Mouse (Mus musculus) mouse embryonic stem cell (cell line): Measurements from ENCODE around the gene Rad51.

Source experiments
- in situ Hi-C, 2 experiments: fragments of 300-500 bp; cut with MboI; formaldehyde crosslinking; loops; 1 replicate in 1 of 2; 3 replicates in 1 of 2; pipeline ENCODE4 v1.14.3; 2019 to 2020; ENCODE audit warnings: low sequenced_read_pairs in 2 of 2, low pct_unique_long_range_greater_than_20kb in 1 of 2, mixed read lengths in 1 of 2; ENCODE audit not compliant: unreplicated experiment in 1 of 2

The Rad51 gene

DNA sequence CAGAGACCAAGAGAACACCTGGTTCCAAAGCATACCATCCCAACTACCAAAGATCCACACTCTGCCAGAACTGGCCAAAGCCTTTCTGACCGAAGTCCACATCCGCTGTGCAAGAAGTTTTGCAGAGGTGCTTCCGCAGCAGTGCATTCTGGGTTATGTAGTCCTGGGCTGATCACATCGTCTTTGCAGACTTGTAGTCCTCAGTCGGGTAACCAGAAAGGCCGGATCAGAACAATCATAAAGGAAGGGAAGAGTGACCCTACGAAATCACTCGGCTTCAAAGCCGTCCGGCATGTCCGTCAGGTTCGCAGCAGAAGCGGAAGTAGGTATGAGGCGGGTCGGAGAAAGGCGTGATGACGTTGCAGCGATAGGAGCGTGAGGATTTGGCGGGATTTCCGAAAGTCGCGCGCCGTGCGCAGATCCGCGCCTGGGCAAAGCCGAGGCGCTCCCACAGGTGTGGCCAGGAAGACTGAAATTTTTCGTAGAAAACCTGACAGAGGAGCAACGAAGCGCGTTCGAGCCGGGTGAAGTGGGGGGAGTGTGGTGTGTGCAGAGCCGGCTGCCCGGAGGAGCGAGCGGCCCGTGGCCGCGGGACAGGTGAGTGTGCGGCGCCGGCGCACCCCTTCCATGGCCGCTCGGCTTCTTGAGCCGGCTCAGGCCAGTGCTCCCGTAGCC is at the start of gene Rad51:
Gene Rad51, plus strand, starts transcription at position 356 of the 675 bp plus-strand sequence.
- in situ Hi-C loops: no loop called here

DNA sequence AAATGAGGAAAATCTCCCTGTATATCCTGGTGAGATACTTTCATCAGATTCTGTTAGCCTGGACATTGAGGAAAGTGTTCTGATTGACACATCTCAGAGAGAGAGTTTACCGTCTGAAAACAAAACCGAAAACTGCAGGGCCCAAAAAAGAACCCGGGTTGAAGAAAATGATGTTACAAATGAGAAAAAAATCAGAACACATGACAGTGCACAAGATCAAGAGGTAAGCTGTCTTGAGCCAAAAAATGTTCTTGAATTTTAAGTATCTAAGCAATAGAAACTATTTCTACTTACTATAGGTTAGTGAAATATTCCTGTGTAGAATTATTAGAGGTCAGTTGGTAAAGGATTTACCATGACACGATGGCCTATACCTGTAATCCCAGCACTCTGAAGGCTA is 40.2 kb upstream of the Rad51 start:
- in situ Hi-C loops: no loop called here

DNA sequence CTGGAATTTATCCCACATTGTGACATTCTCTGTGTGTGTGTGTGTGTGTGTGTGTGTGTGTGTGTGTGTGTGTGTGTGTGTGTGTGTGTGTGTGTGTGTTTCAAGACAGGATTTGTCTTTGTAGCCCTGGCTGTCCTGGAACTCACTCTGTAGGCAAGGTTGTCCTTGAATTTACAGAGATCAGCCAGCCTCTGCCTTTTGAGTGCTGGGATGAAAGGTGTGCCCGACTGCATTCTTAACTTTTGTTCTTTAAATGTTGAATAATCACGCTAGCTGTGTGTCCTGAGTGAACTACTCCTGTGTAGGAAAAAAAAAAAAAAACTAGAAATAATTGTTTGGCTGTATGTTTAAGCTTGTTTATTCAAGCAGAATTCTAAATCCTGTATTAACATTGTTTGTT is 26.4 kb upstream of the Rad51 start:
- in situ Hi-C loops: no loop called here

DNA sequence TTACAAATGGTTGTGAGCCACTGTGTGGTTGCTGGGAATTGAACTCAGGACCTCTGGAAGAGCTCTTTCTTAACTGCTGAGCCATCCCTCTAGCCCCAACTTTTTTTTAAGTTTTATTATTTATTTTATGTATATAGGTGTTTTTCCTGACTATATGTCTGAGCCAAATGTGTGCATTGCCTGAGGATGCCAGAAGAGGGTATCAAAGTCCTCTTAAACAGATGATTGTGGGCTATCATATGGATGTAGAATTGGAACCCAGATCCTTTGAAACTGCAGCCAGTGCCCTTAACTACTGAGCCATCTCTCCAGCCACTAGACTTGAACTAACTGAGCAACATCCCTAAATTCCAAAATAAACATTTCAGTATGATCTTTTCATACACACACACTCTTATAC is 11.0 kb upstream of the Rad51 start:
- in situ Hi-C loops: no loop called here

DNA sequence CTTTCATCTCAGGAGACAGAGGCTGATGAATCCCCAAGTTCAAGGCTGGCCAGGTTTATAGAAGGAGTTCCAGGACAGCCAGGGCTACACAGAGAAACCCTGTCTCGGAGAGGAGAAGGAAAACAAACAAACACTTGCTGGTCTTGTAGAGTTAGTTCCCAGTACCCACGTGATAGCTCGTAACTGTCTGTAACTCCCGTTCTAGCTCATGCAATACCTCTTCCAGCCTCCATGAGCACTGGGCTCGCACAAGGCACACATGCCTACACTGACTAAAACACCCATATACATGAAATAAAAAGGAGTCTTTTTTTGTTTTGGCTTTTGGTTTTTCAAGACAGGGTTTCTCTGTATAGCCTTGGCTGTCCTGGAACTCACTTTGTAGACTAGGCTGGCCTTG is 6.0 kb upstream of the Rad51 start:
- in situ Hi-C loops: no loop called here

DNA sequence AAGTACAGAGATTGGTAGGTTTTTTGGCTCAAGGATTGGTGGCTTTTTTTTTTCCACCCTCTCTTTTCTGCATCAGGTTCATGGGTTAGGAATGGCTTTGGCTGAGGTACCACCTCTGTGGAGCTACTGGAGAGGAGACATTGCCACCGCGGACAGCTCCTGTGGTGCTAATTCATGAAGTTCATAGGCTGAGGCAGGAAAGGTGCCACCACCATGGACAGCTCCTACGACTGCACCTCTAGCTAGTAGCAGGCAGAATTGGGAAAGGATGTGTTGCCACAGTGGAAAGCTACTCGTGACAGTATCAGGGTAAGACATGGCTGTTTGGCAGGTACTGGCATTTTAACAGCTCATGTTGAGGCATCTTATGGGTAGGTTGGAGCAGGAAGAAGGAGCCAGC is 4.0 kb upstream of the Rad51 start:
- in situ Hi-C loops: no loop called here

DNA sequence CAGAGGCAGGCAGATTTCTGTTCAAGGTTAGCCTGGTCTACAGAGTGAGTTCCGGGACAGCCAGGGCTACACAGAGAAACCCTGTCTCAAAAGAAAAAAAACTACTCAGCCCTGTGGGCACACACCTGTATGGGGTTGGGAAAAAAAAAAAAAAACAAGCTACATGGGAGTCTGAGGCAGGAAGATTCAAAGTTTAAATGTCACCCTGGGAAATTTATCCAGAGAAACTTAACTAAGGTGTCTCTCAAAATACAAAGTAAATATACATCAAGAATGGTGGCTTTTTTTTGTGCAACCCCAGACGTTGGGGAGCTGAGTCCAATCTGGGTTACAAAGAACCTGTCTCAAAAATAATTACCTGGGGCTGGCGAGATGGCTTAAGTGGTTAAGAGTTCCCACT is 1.5 kb upstream of the Rad51 start:
- in situ Hi-C loops: no loop called here

DNA sequence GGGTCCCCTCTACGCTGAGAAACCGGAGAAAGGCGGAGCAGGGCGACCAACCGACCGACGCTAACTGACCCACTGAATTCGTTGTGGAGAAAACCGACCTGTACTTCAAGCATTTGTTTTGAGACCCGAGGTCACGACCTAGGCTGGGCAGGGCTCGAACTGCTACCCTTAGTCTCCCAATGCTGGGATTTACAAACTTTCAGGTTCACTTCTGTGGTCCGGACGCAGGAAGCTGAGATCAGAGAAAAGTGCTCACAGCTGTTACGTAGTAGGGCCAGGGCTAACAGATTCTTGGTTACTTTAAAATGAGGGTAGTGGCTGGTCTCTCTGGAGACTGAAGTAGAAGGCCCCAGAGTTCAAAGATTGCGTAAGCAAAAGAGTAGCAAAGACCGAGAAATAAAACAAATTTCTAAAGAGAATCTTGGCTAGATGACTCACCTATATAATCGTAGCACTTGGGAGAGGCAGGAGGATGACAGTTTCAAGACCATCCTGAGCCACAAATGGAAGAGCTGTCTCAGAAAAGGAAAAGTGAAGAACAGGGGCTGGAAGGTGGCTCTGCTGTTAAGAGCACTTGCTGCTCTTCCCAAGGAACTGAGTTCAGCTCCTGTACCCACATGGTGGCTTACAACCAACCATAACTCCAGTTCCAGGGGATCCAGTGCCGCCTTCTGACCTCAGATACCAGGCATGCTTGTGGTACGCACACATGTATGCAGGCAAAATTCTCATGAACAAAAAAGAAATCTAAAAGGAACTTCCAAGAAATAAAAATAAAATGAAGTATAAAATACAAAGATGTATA is 730 bp downstream of the Rad51 start:
- in situ Hi-C loops: no loop called here

DNA sequence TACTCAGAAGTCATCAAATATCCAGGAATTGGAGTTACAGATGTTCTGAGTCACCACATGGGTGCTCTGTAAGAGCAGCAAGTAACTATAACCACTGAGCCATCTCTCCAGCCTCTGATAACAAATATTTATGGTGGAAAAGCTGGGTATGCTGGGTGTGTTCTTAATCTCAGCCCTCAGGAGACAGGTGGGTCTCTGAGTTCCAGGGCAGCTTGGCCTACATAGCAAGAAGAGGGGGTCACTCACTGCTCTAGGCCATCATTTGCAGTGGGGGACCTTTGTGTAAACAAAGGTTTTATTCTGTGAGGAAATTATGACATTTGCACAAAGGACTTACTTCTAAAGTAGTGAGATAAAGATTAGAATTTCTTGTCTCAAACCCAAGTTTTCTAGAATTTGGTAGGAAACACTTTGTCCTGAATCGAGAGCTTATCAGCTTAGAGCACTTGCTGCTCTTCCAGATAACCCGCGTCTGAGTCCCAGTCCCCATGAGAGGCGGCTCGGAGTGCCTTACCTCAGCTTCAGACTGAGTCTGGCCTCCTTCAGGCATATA is 23.8 kb downstream of the Rad51 start:
- in situ Hi-C loops: loop anchor here in 1 of 2 experiments (25.0 kb wide), 1 partner anchor 301 kb away; no protein-coding TSS in a partner anchor

DNA sequence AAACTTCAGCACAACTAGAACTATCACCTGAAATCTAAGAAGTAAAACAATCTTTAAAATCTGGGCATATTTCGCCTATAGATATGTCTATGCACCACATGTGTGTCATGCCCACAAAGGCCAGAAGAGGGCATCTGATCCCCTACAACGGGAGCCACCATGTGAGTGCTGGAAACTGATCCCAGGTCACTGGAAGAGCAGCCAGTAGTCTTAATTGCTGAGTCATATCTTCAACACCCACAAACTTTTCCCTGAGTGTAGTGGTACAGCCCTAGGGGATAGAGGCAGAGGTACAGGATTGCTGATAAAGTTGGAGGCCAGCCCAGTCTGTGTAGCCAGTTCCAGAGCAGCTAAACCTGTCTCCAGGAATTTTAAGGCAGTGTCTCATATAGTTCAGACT is 32.6 kb downstream of the Rad51 start:
- in situ Hi-C loops: loop anchor here in 1 of 2 experiments (25.0 kb wide), 1 partner anchor 292 kb away; no protein-coding TSS in a partner anchor

DNA sequence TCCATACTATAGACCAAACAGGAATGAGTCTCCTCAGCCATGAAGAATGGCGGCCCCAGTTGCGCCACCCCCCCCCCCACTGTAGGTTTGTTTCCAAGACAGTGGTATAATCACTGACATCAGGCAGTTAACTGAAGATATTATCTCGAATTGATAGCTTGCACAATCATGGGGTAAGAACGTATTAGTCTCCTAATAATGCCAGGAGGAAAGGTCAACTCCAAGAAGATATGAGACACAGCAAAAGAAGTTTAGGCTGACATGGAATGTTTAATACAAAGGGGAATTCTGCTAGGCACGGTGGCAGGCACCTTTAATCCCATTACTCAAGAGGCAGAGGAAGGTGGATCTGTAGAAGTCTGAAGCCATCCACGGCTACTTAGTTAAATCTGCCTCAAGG is 33.8 kb downstream of the Rad51 start:
- in situ Hi-C loops: loop anchor here in 1 of 2 experiments (25.0 kb wide), 1 partner anchor 291 kb away; no protein-coding TSS in a partner anchor

DNA sequence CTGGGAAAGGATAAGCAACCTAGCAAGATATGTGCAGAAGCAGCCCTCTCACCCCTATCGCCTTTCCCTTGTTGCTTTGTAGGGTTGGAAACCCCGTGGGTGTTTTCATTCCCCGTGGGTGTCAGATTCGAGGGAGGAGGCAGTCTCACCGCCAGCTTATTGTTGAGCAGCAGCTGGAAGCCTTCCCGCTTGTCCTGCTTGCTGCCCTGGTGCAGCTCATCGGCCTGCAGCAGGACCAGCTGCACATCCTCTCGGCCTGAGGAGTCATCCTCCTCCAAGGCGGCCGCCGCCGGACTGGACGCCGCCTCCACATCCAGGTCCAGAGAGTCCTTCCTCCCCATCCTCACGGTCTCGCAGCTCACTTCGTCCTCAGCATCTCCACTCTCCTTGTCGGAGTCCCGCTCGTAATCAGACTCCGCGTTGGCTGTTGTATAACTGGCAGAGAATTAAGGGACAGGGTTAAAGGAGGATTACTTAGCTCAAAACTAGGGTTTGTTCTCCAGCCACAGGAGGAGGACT is 34.6 kb downstream of the Rad51 start:
- in situ Hi-C loops: loop anchor here in 1 of 2 experiments (25.0 kb wide), 1 partner anchor 290 kb away; no protein-coding TSS in a partner anchor

DNA sequence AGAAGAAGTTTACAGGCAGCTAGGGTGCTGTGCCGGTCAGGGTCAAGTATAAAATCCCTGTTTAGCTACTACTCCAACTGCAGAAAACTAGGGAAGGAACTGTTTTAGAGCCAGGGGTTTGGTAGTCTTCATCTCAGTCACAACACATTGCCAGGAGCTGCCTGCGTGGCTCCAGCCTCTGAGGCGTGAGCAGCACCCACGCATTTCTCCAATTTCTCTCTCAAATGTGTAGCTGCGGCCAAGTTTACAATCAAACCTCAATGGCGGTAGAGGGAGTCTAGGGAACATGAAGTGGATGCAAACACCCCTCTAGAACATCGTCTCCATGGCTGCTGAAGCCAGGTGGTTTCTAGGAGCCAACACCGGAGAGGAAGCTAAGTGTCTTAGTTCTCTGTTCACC is 35.2 kb downstream of the Rad51 start:
- in situ Hi-C loops: loop anchor here in 1 of 2 experiments (25.0 kb wide), 1 partner anchor 290 kb away; no protein-coding TSS in a partner anchor

DNA sequence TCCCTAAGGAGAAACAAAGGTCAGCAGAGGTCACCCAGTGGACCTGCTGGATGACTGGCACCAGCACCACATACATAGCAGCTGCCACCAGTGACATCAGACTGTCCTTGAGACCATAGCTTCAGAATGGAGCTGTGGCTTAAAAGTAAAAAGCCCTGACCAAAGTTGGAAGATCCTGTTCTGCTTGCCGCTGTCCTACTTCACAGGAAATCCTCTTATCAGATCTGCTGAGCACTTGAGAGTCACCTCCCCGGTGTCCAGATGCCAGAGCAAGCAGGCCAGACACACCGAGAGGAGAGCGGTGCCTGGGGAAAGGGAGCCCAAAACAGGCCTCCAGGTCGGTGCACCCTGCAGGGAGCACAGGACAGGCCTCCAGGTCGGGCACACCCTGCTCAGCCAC is 39.7 kb downstream of the Rad51 start:
- in situ Hi-C loops: no loop called here

DNA sequence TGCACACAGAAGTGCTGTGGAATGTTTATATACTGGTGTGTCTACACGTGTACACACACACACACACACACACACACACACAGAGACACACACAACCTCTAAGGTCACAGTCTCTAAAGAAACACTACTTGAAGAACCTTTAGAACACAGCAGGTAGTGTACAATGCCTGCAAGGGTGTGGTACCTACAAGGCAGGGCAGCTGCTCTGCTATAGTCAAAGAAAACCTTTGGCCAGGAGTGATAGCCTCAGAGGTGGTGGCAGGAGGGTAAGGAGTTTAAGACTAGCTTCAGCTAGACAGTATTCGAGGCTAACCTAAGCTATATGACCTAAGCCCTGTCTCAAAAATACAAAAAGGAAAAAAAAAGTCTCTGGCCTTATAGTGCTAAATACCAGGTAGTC is 42.1 kb downstream of the Rad51 start:
- in situ Hi-C loops: no loop called here

DNA sequence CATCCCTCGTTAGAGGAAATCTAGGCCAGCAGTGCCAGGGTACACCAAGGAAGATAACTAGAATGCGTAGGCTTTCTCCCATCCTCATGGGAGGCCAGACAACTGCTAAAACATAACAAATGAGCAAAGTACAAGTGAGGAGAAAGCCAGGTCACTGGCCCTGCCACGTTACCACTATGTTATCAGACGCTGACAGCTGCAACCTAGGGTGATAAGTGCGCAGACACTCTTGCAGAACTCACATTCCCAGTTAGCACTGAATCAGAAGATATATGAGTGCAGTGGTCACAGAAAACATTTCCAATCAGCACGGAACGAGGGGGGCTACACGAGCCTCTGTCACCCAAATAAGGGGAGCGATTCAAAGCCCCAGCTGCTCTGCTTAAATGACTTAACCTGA is 42.8 kb downstream of the Rad51 start:
- in situ Hi-C loops: no loop called here

DNA sequence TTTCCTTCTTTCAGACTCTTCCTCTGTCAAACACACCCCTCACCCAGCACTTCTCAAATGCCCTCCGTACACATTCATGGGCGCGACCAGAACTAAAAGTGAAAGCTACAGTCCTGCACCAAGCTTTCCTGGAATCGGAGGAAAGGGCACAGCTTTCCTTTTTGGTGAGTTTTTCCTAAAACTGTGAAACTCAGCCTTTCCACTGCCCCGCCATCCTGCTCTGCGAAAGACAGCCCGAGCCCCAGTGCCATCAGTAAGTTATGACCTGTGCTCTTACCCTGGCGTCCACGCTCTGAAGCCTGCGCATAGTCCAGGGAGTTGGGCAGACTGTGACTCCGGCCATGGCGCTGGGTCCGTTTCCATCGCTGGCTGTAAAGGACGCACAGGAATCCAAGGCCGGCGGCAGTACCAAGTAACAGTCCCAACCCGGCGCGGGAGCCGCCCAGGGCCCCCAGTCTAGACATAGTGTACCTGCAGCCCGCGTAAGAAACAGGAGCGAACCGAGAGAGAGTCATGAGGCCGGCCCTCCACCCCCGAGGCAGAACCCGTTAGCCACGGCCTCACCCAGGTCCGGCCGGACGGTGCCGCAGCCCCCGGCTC is 43.6 kb downstream of the Rad51 start:
- in situ Hi-C loops: no loop called here

DNA sequence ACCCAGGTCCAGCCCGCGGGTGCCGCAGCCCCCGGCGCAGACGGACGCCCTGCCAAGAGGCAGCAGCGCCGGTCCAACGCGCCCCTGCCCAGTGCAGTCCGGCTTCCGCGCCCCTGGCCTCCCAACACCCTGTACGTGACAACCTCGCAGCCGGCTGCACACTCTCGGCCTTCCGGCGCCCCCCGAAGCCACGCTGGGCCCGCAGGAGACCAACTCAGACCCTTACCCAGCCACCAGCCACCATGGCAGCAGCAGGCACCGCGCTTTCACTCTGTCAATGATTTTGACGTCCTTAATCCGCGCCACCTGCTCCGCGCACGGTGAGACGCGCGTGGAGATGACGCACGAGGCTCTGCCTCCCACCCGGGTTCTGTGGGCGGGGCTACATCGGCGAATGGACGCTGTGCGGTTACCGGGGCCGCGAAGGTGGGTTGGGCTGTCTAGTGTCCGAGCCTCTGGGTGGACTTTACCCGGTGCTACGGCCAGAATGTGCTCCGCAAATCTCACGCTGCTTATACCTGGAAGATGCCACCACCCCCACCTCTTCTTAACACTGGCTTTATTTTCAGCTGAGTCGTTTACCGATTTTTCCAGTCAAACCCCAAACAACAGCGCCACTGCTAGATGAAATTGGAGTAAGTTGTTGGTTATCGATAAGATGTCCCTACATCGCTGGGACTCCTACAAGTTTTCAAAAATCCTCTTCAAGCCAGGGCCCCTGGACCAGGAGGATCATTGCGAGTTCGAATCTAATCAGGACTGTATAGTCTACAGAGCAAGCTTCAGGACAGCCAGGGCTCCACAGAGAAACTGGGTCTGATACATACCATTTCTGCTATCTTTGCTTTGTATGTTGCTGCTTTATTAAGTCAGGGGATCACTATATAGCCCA is 44.3 kb downstream of the Rad51 start, which contains the start of gene Rmdn3:
Gene Rmdn3, minus strand, starts transcription at position 354 of the 892 bp plus-strand sequence.
- in situ Hi-C loops: no loop called here
